Mouse (Mus musculus) ES-E14 (cell line): Measurements from ENCODE around the gene Ago4. TPM values are rescaled to one million over a fixed set of nuclear protein-coding genes. Genes with fewer than 3 reads are reported as not detected.

Experiments used
- DNase-seq: peaks from one replicate; pipeline ENCODE4 v3.0.0-alpha.2; 2013; ENCODE audit warnings: low read depth, low spot score
- H3K27ac ChIP-seq: 2 replicates; pipeline ENCODE4 v1.5.1; 2012; ENCODE audit warnings: low read depth, mild to moderate bottlenecking, low read length, moderate library complexity, mixed read lengths; ENCODE audit not compliant: poor library complexity, insufficient read depth, severe bottlenecking
- H3K36me3 ChIP-seq: 2 replicates; pipeline ENCODE4 v1.6.1; 2012; ENCODE audit warnings: mild to moderate bottlenecking, low read length, moderate library complexity, mixed read lengths; ENCODE audit not compliant: control insufficient read depth, poor library complexity, insufficient read depth, severe bottlenecking
- H3K4me1 ChIP-seq, 2 experiments: fragments of 150-350 bp in 1 of 2; sonication (generic) in 1 of 2; 2 replicates each; pipeline ENCODE4 v1.6.1; 2012; ENCODE audit warnings: low read length in 2 of 2, mild to moderate bottlenecking in 1 of 2, mixed read lengths in 1 of 2; ENCODE audit not compliant: control insufficient read depth in 2 of 2, insufficient read depth in 2 of 2, poor library complexity in 1 of 2
- H3K4me3 ChIP-seq, 2 experiments: fragments of 150-350 bp in 1 of 2; sonication (generic) in 1 of 2; 2 replicates each; pipeline ENCODE4 v1.5.1; 2012; ENCODE audit warnings: low read length in 2 of 2, low read depth in 1 of 2, mild to moderate bottlenecking in 1 of 2, mixed read lengths in 1 of 2; ENCODE audit not compliant: insufficient read depth in 1 of 2, poor library complexity in 1 of 2, severe bottlenecking in 1 of 2
- H3K9ac ChIP-seq: 2 replicates; pipeline ENCODE4 v1.6.1; 2012; ENCODE audit warnings: low read depth, mild to moderate bottlenecking, low read length, mixed read lengths; ENCODE audit not compliant: poor library complexity, insufficient read depth, severe bottlenecking
- H3K9me3 ChIP-seq: fragments of 150-350 bp; sonication (generic); 2 replicates; pipeline ENCODE4 v1.6.1; 2012; ENCODE audit warnings: low read depth, mild to moderate bottlenecking, low read length; ENCODE audit not compliant: control insufficient read depth, insufficient read depth
- CHD2 ChIP-seq: IDR thresholded peaks from 2 replicates; pipeline ENCODE4 v1.6.1; 2014; ENCODE audit warnings: mild to moderate bottlenecking, low read depth, low read length, inconsistent platforms
- HCFC1 ChIP-seq: IDR thresholded peaks from 2 replicates; pipeline ENCODE4 v1.6.1; 2012; ENCODE audit warnings: low read length, inconsistent platforms, borderline replicate concordance; ENCODE audit not compliant: insufficient read depth
- MAFK ChIP-seq: IDR thresholded peaks from 2 replicates; pipeline ENCODE4 v1.6.1; 2014; ENCODE audit warnings: mild to moderate bottlenecking, low read depth, low read length, inconsistent platforms; ENCODE audit not compliant: insufficient read depth
- ZC3H11A ChIP-seq: IDR thresholded peaks from 2 replicates; pipeline ENCODE4 v1.6.1; 2012; ENCODE audit warnings: low read depth, mild to moderate bottlenecking, inconsistent platforms, low read length, borderline replicate concordance
- ZNF384 ChIP-seq: IDR thresholded peaks from 2 replicates; pipeline ENCODE4 v1.6.1; 2012; ENCODE audit warnings: low read depth, low read length, inconsistent platforms
- in situ Hi-C, 2 experiments: fragments of 600-800 bp; cut with MboI; formaldehyde crosslinking; loops; one replicate each; pipeline ENCODE4 v1.15.1; 2025; ENCODE audit warnings: low sequenced_read_pairs in 2 of 2, inconsistent platforms in 1 of 2; ENCODE audit not compliant: unreplicated experiment in 2 of 2
- total RNA-seq: library from RNA; depleted of rRNA; stranded (reverse); fragments of 300-350 nt; gene quantifications from 2 replicates; pipeline ENCODE4 v1.2.3, GENCODE M21; 2012; rRNA removed

The Ago4 gene
- total RNA-seq: 0.16 and 0.18 TPM in 2 replicates

- no peak within 1 kb of the TSS for H3K27ac ChIP-seq
These were observed at the start of gene Ago4 for GRCm38 (mm10) chr4:126532827-126533728. Ago4 (minus strand) TSS chr4:126533472.

DNA sequence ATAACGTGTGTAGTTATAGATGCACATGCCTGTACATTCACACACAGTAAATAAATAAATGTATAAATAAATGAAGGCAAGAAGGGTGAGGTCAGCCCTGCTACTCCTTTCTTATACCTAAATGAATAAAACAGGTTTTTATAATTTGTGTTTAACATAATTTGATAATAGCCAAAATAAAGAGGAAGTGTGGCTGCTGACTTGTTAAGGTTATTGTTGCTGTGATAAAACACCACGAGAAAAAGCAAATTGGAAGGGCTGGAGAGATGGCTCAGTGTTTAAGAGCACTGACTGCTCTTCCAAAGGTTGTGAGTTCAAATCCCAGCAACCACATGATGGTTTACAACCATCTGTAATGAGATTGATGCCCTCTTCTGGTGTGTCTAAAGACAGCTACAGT is 45.8 kb upstream of the Ago4 start:
- in situ Hi-C loops: no loop called here
- H3K4me3 ChIP-seq: no peak overlapping the region
- no peak for DNase-seq
- no peak overlapping the region for H3K27ac ChIP-seq
- H3K4me1 ChIP-seq: no peaks in the 10 kb centered on the region
- H3K9me3 ChIP-seq: no peaks in the 10 kb centered on the region
- TF ChIP-seq MAFK (no peak), ZC3H11A (no peak), ZNF384 (no peak), HCFC1 (no peak), CHD2 (no peak)
- peaks cover 28% of the 10 kb centered on the region for H3K36me3 ChIP-seq
- H3K9ac ChIP-seq: no peak overlapping the region

More at GRCm38 (mm10) chr4:126532827-126533728, at the start of gene Ago4:
- Histone ChIP-seq H3K9me3 (no peaks in the 10 kb centered on the region), H3K36me3 (no peaks in the 10 kb centered on the region), H3K4me1 (no peaks in the 10 kb centered on the region), H3K4me3 (peak within 1 kb of the TSS; percentile 93 to 94), H3K9ac (peak within 1 kb of the TSS; percentile 68)
- in situ Hi-C loops: loop anchor here in 1 of 2 experiments (25.0 kb wide), 1 partner anchor 196 kb away; the partner anchor contains the start of gene Tekt2
- TF ChIP-seq HCFC1 (no peak), CHD2 (no peak), MAFK (no peak), ZNF384 (no peak), ZC3H11A (no peak)
- no peak for DNase-seq

- TF ChIP-seq HCFC1 (no peak), MAFK (no peak), ZNF384 (no peak), ZC3H11A (no peak), CHD2 (no peak)
- H3K4me1 ChIP-seq: no peaks in the 10 kb centered on the region
- in situ Hi-C loops: no loop called here
- H3K9me3 ChIP-seq: no peaks in the 10 kb centered on the region
- no peak overlapping the region for H3K4me3 ChIP-seq
- H3K36me3 ChIP-seq: peaks cover 34% of the 10 kb centered on the region
- H3K27ac ChIP-seq: no peak overlapping the region
- no peak overlapping the region for H3K9ac ChIP-seq
- DNase-seq: no peak
These were observed 44.6 kb upstream of the Ago4 start for GRCm38 (mm10) chr4:126577920-126578319.

GRCm38 (mm10) chr4:126576281-126576680 is 43.0 kb upstream of the Ago4 start:
- Histone ChIP-seq H3K27ac (no peak overlapping the region), H3K4me3 (no peak overlapping the region), H3K4me1 (no peaks in the 10 kb centered on the region), H3K36me3 (peaks cover 39% of the 10 kb centered on the region), H3K9ac (no peak overlapping the region), H3K9me3 (no peaks in the 10 kb centered on the region)
- TF ChIP-seq MAFK: no peak
- no peak for TF ChIP-seq CHD2
- TF ChIP-seq ZNF384: no peak
- TF ChIP-seq HCFC1: no peak
- no peak for TF ChIP-seq ZC3H11A
- no peak for DNase-seq
- in situ Hi-C loops: no loop called here

GRCm38 (mm10) chr4:126569783-126570182 is 36.5 kb upstream of the Ago4 start:
- TF ChIP-seq MAFK (no peak), ZC3H11A (no peak), ZNF384 (no peak), CHD2 (no peak), HCFC1 (no peak)
- H3K9ac ChIP-seq: no peak overlapping the region
- in situ Hi-C loops: no loop called here
- H3K9me3 ChIP-seq: no peaks in the 10 kb centered on the region
- peaks cover 28% of the 10 kb centered on the region for H3K36me3 ChIP-seq
- no peak overlapping the region for H3K27ac ChIP-seq
- H3K4me1 ChIP-seq: no peaks in the 10 kb centered on the region
- DNase-seq: no peak
- H3K4me3 ChIP-seq: no peak overlapping the region
